Mouse (Mus musculus) hindbrain, embryonic 15.5 days (tissue): ENCODE results near the gene Igsf23. TPM values are rescaled to one million over a fixed set of nuclear protein-coding genes. Genes with fewer than 3 reads are reported as not detected.

ENCODE experiments used
- ATAC-seq: fragments of 200-750 bp; cut with Nextera tagmentation; 2 replicates; pipeline ENCODE4 v1.8.0; 2017; ENCODE audit warnings: low read depth, moderate number of reproducible peaks, moderate TSS enrichment; ENCODE audit not compliant: low FRiP score
- H3K27ac ChIP-seq: fragments of 300-500 bp; sonication (generic); replicated peaks from 2 replicates; pipeline ENCODE4 v1.5.1; 2015; ENCODE audit warnings: mild to moderate bottlenecking, inconsistent platforms
- H3K27me3 ChIP-seq: fragments of 300-500 bp; sonication (generic); 2 replicates; pipeline ENCODE4 v1.6.1; 2015; ENCODE audit warnings: control low read depth, inconsistent platforms
- H3K36me3 ChIP-seq: fragments of 300-500 bp; sonication (generic); 2 replicates; pipeline ENCODE4 v1.6.1; 2015; ENCODE audit warnings: control low read depth, inconsistent platforms
- H3K4me1 ChIP-seq: fragments of 300-500 bp; sonication (generic); replicated peaks from 2 replicates; pipeline ENCODE4 v1.6.1; 2015; ENCODE audit warnings: control low read depth, inconsistent platforms
- H3K4me2 ChIP-seq: fragments of 300-500 bp; sonication (generic); 2 replicates; pipeline ENCODE4 v1.6.1; 2015; ENCODE audit warnings: moderate library complexity, mild to moderate bottlenecking, inconsistent platforms
- H3K4me3 ChIP-seq: fragments of 300-500 bp; sonication (generic); 2 replicates; pipeline ENCODE4 v1.5.1; 2015; ENCODE audit warnings: mild to moderate bottlenecking, inconsistent platforms
- H3K9ac ChIP-seq: fragments of 300-500 bp; sonication (generic); 2 replicates; pipeline ENCODE4 v1.6.1; 2015; ENCODE audit warnings: inconsistent platforms
- H3K9me3 ChIP-seq: fragments of 300-500 bp; sonication (generic); 2 replicates; pipeline ENCODE4 v1.6.1; 2016; ENCODE audit warnings: control low read depth, inconsistent platforms
- WGBS: fragments of 180-500 bp; shearing (Covaris S2); methylation state at CpG from one replicate; pipeline ENCODE4 v1.1.7; 2015; 5-methylcytosine and 5-hydroxymethylcytosine counted together
- polyA plus RNA-seq: library from polyadenylated mRNA; unstranded; fragments of >200 nt; fragmentation: Nextera tagmentation; extraction: Ambion mirVana; gene quantifications from 2 replicates; pipeline ENCODE4 v1.2.1, GENCODE M21; 2015

Gene Igsf23
- polyA plus RNA-seq, 1 experiment from 2014 or later: not detected

DNA sequence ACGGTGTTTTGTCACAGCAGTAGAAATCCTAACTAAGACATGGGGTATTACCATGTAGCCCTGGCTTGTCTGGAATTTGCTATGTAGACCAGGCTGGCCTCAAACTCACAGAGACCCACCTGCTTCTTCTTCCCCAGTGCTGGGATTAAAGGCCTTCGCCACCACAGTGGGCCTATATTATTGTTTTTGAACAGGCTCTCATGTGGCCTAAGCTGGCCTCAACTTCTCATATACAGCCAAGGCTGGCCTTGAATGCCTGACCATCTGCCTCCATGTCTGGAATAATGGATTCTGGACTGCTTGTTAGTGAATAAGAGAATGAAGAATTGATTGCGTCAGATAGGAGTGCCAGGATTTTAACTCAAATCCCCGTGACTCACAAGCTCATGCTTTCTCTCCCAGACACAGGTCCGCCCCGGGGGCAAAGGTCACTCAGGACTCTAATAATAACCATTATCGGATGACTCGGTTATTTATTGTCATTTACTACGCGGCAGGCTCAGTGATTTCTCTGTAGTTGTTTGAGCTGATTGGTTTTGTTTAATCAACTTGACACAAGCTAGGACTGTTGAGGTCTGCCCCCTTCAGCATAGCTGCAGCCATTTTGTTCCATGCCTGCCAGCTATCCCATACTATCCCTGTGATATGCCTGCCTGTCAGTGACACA, 1.9 kb upstream of the Igsf23 start:
- Histone ChIP-seq H3K36me3 (no peaks in the 10 kb centered on the region), H3K27me3 (no peaks in the 10 kb centered on the region), H3K4me1 (no peaks in the 10 kb centered on the region), H3K27ac (no peak overlapping the region), H3K4me3 (no peak overlapping the region), H3K9ac (no peak overlapping the region), H3K9me3 (no peaks in the 10 kb centered on the region), H3K4me2 (no peak overlapping the region)
- no peak for ATAC-seq
- 42% methylated on average over 10 of the region's 10 CpGs for WGBS

DNA sequence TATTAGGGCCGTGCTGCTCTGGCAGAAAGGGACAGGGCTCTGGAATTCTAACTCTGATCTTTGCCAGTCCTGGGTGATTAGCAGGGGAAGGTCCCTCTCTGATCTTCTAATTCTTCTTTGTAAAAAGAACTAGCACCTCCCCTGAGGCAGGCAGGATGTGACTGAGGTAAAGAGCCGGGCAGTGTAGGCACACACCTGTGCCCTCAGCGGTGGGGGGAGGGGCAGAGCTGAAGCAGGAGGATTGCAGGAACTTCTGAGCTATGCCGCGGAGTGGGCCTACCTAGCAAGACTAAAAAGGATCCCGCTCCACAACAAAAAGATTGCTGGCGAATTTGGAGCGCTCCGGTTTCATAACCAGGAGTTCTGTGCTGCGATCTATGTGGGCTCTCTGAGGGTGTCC, 560 bp downstream of the Igsf23 start:
- no peaks in the 10 kb centered on the region for H3K9me3 ChIP-seq
- 70% methylated on average over 10 of the region's 10 CpGs for WGBS
- H3K4me2 ChIP-seq: no peak overlapping the region
- ATAC-seq: no peak
- H3K9ac ChIP-seq: no peak overlapping the region
- no peaks in the 10 kb centered on the region for H3K36me3 ChIP-seq
- H3K27me3 ChIP-seq: no peaks in the 10 kb centered on the region
- H3K4me1 ChIP-seq: no peaks in the 10 kb centered on the region
- H3K27ac ChIP-seq: no peak overlapping the region
- no peak overlapping the region for H3K4me3 ChIP-seq

DNA sequence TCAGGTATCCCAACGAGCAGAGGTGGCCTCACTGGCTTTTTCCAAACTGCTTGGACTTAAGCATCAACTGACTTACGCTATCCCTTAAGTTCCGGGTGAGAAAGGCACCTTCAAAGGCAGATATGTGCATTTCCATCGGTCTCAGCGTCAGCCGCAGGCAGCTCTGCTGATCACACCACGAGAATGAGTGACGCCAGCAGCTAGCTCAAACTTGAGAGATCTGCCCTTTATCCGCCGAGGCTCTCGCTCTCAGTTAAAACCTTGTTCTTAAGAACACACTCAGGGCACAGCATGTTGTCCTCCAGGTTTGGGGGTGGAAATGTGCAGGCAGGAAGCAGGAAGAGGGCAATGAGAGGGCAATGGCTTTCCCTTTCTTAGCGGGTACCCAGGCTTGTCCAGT, 1.6 kb downstream of the Igsf23 start:
- 80% methylated on average over 12 of the region's 12 CpGs for WGBS
- Histone ChIP-seq H3K36me3 (no peaks in the 10 kb centered on the region), H3K27me3 (no peaks in the 10 kb centered on the region), H3K9ac (no peak overlapping the region), H3K4me1 (no peaks in the 10 kb centered on the region), H3K27ac (no peak overlapping the region), H3K4me2 (no peak overlapping the region), H3K9me3 (no peaks in the 10 kb centered on the region), H3K4me3 (no peak overlapping the region)
- no peak for ATAC-seq

DNA sequence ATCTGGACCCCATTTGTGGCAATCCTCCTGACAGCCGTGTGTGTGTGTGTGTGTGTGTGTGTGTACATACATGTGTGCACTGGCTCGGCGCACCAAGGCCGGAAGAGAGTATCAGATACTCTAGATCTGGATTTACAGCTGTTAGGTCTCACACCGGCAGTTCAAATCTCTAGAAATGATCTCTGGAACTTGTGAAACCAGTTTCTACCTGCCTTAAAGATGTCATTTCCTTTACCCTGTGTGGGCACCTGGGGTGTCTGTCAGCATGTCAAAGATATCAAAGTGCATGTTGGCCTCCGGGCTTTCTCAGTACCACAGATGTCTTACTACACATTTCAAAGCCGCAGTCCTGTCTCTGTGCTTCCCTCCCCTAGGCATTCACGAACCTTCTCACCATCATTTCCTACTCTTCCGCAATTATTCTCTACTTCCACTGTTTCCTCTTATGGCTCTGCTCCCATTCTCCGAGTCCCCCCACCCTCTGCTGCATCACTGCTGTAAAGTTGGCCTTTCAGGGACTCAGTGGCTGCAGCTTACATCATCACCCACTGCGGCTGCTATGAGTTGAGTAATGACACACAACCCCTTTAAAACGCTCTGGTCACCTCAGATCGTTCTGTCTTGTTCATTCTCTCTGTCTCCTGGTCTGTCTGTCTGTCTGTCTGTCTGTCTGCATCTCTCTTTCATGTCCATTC, 4.6 kb downstream of the Igsf23 start:
- Histone ChIP-seq H3K4me2 (no peak overlapping the region), H3K9me3 (no peaks in the 10 kb centered on the region), H3K4me3 (no peak overlapping the region), H3K4me1 (no peaks in the 10 kb centered on the region), H3K27ac (no peak overlapping the region), H3K36me3 (no peaks in the 10 kb centered on the region), H3K9ac (no peak overlapping the region), H3K27me3 (no peaks in the 10 kb centered on the region)
- ATAC-seq: no peak
- WGBS: 91% methylated on average over 13 of the region's 13 CpGs

DNA sequence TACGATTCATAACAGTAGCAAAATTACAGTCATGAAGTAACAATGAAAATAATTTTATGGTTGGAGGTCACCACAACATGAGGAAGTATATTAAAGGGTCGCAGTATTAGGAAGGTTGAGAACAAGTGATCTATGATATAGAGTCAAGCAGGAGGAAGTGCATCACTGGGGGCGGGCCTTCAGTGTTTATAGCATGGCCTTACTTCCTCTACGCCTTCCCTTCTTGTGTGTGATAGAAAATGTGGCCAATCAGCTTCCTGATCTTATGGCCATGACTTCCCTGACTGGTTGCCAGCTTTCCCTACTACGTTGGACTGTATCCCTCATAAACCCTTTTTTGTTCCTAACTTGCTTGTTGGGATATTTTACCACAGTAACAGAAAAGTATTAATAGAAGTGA, 5.4 kb downstream of the Igsf23 start:
- H3K4me3 ChIP-seq: no peak overlapping the region
- H3K4me2 ChIP-seq: no peak overlapping the region
- no peaks in the 10 kb centered on the region for H3K36me3 ChIP-seq
- no peaks in the 10 kb centered on the region for H3K9me3 ChIP-seq
- WGBS: 89% methylated on average over 5 of the region's 5 CpGs
- ATAC-seq: no peak
- H3K4me1 ChIP-seq: no peaks in the 10 kb centered on the region
- no peaks in the 10 kb centered on the region for H3K27me3 ChIP-seq
- no peak overlapping the region for H3K9ac ChIP-seq
- no peak overlapping the region for H3K27ac ChIP-seq

DNA sequence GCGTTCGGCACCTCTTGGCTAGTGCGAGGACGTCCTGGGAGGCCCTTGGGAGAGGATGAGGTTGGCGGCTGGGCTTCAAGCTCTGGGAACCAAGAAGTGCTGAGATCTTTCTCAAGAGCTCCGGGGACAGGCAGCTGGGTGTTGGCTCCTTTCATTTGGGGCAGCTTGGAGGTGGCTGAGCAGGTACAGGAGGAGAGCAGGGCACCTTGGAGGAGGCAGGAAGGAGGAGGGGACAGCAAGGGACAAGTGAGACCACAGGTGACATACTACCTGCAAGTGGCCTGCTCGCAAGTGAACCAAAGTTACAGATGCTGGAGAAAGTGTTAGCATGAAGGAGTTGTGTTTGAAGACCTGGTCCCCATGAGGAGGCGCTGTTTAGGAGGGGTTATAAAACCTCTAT, 5.8 kb downstream of the Igsf23 start:
- H3K4me2 ChIP-seq: no peak overlapping the region
- no peaks in the 10 kb centered on the region for H3K4me1 ChIP-seq
- 91% methylated on average over 8 of the region's 8 CpGs for WGBS
- H3K9ac ChIP-seq: no peak overlapping the region
- no peak overlapping the region for H3K4me3 ChIP-seq
- H3K36me3 ChIP-seq: no peaks in the 10 kb centered on the region
- no peak overlapping the region for H3K27ac ChIP-seq
- H3K27me3 ChIP-seq: no peaks in the 10 kb centered on the region
- ATAC-seq: no peak
- H3K9me3 ChIP-seq: no peaks in the 10 kb centered on the region

DNA sequence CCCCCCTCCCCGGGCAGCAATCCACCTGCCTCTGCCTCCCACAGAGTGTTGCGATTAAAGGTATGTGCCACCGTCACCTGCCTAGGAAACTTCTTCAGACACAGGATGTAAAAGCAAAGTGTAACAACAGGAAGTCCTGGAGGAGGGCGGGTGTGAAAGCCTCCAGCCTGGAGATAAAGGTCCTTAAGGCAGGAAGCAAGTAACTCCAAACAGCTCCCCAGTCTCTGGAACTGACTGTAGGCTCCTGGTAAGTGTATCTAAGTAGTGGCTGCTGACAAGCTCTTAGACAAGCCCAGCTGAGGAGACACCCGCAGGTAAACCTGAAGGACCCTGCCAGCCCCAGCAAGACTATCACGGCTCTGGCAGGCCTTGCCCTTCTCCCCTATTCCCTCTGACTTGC, 10.3 kb downstream of the Igsf23 start:
- WGBS: 32% methylated on average over 5 of the region's 6 CpGs
- H3K4me2 ChIP-seq: no peak overlapping the region
- no peak for ATAC-seq

DNA sequence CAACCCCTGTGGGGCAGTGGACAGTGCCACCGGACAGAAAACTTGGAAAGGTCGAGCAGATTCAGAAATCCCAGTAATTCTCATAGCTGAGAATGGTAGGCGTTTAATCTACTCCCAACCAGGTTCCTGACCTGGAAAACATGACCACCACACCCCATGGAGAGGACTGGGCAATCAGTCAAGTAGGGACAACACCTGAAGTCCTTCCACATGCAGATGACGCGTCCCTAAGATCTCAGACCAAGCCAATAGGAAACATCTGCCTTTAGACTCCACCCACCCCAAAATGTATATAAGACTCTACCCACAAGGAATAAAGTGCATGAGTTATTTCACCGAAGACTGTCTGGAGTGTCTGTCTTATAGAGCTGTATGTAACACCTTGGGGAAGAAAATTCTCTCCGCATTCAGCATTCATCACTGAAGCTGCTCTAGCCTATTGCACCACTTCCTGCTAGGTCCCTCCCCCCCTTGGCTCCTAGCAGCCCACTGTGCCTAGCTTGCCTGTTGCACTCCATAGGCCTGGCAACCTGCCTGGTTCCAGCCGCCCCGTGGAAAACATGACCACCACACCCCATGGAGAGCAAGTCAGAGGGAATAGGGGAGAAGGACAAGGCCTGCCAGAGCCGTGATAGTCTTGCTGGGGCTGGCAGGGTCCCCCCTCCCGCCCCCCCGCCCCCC, 10.9 kb downstream of the Igsf23 start:
- H3K9me3 ChIP-seq: no peaks in the 10 kb centered on the region
- no peak overlapping the region for H3K4me3 ChIP-seq
- no peaks in the 10 kb centered on the region for H3K4me1 ChIP-seq
- ATAC-seq: 0 out of 2 replicates have a peak, but pooled peaks have one; percentile 31
- no peaks in the 10 kb centered on the region for H3K36me3 ChIP-seq
- H3K9ac ChIP-seq: no peak overlapping the region
- no peaks in the 10 kb centered on the region for H3K27me3 ChIP-seq
- H3K27ac ChIP-seq: no peak overlapping the region
- WGBS: 72% methylated on average over 10 of the region's 12 CpGs
- H3K4me2 ChIP-seq: no peak overlapping the region

More for the DNA sequence above, 10.3 kb downstream of the Igsf23 start:
- no peaks in the 10 kb centered on the region for H3K4me1 ChIP-seq
- H3K9me3 ChIP-seq: no peaks in the 10 kb centered on the region
- no peaks in the 10 kb centered on the region for H3K36me3 ChIP-seq
- no peak overlapping the region for H3K27ac ChIP-seq
- no peak overlapping the region for H3K9ac ChIP-seq
- H3K27me3 ChIP-seq: no peaks in the 10 kb centered on the region
- no peak overlapping the region for H3K4me3 ChIP-seq

DNA sequence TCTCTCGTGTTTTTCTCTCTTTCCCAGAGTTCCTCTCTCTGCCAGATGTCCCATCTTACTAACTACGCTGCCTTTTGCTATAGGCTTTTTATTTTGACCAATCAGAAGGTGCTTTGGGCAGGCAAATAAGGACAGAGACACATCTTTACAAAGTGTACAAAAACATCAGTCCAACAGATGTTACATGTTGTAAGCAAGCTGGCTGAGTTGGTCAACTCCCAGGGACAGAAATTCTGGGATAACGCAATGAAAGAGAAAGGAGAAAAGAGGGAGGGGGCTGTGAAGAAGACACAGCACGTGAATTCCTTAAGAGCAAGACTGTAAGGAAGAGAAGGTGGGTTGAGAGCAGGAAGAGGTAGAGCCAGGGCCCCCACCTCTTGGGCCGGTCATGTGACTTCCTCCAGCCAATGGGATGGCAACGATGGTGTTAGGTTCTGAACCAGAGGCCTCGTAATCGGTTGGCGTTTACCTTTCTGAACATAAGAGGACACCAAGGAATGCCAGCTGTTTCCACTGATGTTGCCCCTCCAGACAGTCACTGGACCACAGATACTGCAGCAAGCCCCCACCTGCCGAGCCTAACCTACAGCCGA, 13.2 kb downstream of the Igsf23 start:
- H3K4me2 ChIP-seq: no peak overlapping the region
- 89% methylated on average over 11 of the region's 11 CpGs for WGBS
- ATAC-seq: no peak
- no peaks in the 10 kb centered on the region for H3K27me3 ChIP-seq
- no peak overlapping the region for H3K9ac ChIP-seq
- H3K27ac ChIP-seq: no peak overlapping the region
- H3K4me1 ChIP-seq: no peaks in the 10 kb centered on the region
- no peaks in the 10 kb centered on the region for H3K9me3 ChIP-seq
- no peaks in the 10 kb centered on the region for H3K36me3 ChIP-seq
- H3K4me3 ChIP-seq: no peak overlapping the region

DNA sequence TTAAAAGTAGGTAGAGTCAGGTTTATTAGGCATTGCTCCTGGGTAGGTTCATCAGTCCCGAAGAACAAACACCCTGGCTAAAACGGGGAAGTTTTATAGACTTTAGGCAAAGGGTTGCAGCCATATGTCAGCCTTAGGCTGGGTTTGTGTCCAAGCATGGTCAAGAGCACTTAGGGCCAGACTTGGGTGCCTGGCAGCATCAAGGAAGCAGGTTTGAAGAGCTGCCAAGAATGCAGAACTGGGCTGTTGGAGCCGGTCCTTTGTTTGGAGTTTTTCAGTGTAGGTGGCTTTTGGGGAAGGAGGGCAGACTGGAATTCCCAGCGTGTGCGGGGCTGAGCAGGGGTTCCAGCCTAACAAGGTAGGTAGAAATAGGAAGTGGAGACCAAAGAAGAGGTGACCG, 14.6 kb downstream of the Igsf23 start:
- 74% methylated on average over 6 of the region's 6 CpGs for WGBS
- no peak for ATAC-seq
- Histone ChIP-seq H3K36me3 (no peaks in the 10 kb centered on the region), H3K9ac (no peak overlapping the region), H3K4me3 (no peak overlapping the region), H3K27ac (no peak overlapping the region), H3K4me2 (no peak overlapping the region), H3K27me3 (no peaks in the 10 kb centered on the region), H3K9me3 (no peaks in the 10 kb centered on the region), H3K4me1 (no peaks in the 10 kb centered on the region)

DNA sequence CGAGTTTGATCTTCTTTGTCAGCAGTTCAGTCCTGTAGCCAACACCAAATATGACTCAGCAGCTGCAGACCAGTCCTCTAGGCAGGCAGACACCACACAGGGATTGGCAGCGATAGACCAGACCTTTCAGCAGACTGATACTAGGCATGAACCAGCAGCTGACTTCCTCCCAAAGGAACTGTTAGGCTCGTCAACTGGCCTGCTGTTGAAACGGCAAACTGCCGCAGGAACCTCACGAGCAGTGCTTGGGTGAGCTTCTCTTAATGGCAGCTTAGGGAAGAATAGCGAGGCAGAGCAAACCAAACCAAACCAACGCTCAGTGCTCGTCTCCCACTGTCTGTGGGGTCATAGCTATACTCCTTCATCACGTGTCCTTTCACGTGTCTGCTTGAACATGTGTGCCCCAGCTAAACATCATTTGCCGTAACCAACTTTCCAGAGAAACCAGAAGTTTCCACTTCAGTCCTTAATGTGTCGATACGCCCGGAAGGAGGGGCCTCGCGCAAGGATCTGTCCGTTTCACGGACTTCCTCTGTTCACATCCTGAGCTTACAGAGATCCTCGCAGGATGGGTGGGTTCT, 15.3 kb downstream of the Igsf23 start:
- Histone ChIP-seq H3K9ac (no peak overlapping the region), H3K4me1 (no peaks in the 10 kb centered on the region), H3K4me3 (no peak overlapping the region), H3K27me3 (no peaks in the 10 kb centered on the region), H3K27ac (no peak overlapping the region), H3K4me2 (no peak overlapping the region), H3K9me3 (no peaks in the 10 kb centered on the region), H3K36me3 (no peaks in the 10 kb centered on the region)
- 71% methylated on average over 20 of the region's 20 CpGs for WGBS
- ATAC-seq: no peak
